Mouse (Mus musculus) WW6 (cell line): Measurements from ENCODE around the gene Lipc.
"Not testable (repeated sequence)": the region's sequence is repeated elsewhere in the genome, so short reads cannot be mapped to it uniquely, and the experiment has no call there.

ENCODE experiments used
- DNase-seq: peaks from one replicate; pipeline ENCODE4 v3.0.0-alpha.2; 2013; ENCODE audit warnings: low read depth, low spot score

Gene Lipc

GRCm38 (mm10) chr9:70864039-70864438, 88.0 kb downstream of the Lipc start:
- no peak for DNase-seq

GRCm38 (mm10) chr9:70863299-70863698, 88.7 kb downstream of the Lipc start:
- DNase-seq, result no peak

- DNase-seq, result no peak
Measured at GRCm38 (mm10) chr9:70859233-70859632, 92.8 kb downstream of the Lipc start.

GRCm38 (mm10) chr9:70855868-70856267, 96.2 kb downstream of the Lipc start:
- no peak for DNase-seq

- DNase-seq, result no peak
Measured at GRCm38 (mm10) chr9:70854950-70855349, 97.1 kb downstream of the Lipc start.

GRCm38 (mm10) chr9:70853081-70853480, 98.9 kb downstream of the Lipc start:
- DNase-seq, result not testable (repeated sequence)

GRCm38 (mm10) chr9:70851533-70851932, 100.5 kb downstream of the Lipc start:
- no peak for DNase-seq

GRCm38 (mm10) chr9:70848135-70848770, 103.8 kb downstream of the Lipc start:
- DNase-seq, result no peak

GRCm38 (mm10) chr9:70847627-70848051, 104.4 kb downstream of the Lipc start:
- no peak for DNase-seq

- DNase-seq, result no peak
Measured at GRCm38 (mm10) chr9:70843270-70843669, 108.8 kb downstream of the Lipc start.

- no peak for DNase-seq
Measured at GRCm38 (mm10) chr9:70842300-70842941, 109.6 kb downstream of the Lipc start.

GRCm38 (mm10) chr9:70841426-70842215, 110.4 kb downstream of the Lipc start:
- no peak for DNase-seq

GRCm38 (mm10) chr9:70840861-70841341, 111.1 kb downstream of the Lipc start:
- no peak for DNase-seq

GRCm38 (mm10) chr9:70838132-70838911, 113.7 kb downstream of the Lipc start:
- DNase-seq, result no peak

GRCm38 (mm10) chr9:70834730-70835154, 117.3 kb downstream of the Lipc start:
- DNase-seq, result no peak

GRCm38 (mm10) chr9:70834217-70834616, 117.8 kb downstream of the Lipc start:
- DNase-seq, result no peak

GRCm38 (mm10) chr9:70833111-70833908, 118.7 kb downstream of the Lipc start:
- DNase-seq, result no peak

GRCm38 (mm10) chr9:70832231-70832630, 119.8 kb downstream of the Lipc start:
- no peak for DNase-seq

GRCm38 (mm10) chr9:70830844-70831529, 121.0 kb downstream of the Lipc start:
- DNase-seq, result no peak
